Mouse (Mus musculus) MEL (cell line): ENCODE results near the gene Ucn3. TPM values are rescaled to one million over a fixed set of nuclear protein-coding genes. Genes with fewer than 3 reads are reported as not detected.
"Not testable (repeated sequence)": the region's sequence is repeated elsewhere in the genome, so short reads cannot be mapped to it uniquely, and the experiment has no call there.

Source experiments
- DNase-seq: peaks from one replicate; pipeline ENCODE4 v3.0.0; 2011; ENCODE audit warnings: low read depth, low spot score
- H3K27ac ChIP-seq: 2 replicates; pipeline ENCODE4 v1.5.1; 2012; ENCODE audit warnings: low read depth, mild to moderate bottlenecking, control low read depth, low read length, moderate library complexity; ENCODE audit not compliant: control insufficient read depth
- H3K27me3 ChIP-seq, 2 experiments: fragments of 150-350 bp in 1 of 2; sonication (generic) in 1 of 2; 2 replicates each; pipeline ENCODE4 v1.6.1; 2012; ENCODE audit warnings: low read length in 2 of 2, mild to moderate bottlenecking in 2 of 2, improper control_type of control experiment in 1 of 2, moderate library complexity in 1 of 2; ENCODE audit not compliant: insufficient read depth in 2 of 2, control insufficient read depth in 1 of 2
- H3K36me3 ChIP-seq, 2 experiments: 2 replicates each; pipeline ENCODE4 v1.6.1; 2012 to 2014; ENCODE audit warnings: low read length in 2 of 2, improper control_type of control experiment in 1 of 2, inconsistent platforms in 1 of 2, mild to moderate bottlenecking in 1 of 2; ENCODE audit not compliant: insufficient read depth in 2 of 2, control insufficient read depth in 1 of 2
- H3K4me1 ChIP-seq, 2 experiments: fragments of 150-350 bp in 1 of 2; sonication (generic) in 1 of 2; 2 replicates each; pipeline ENCODE4 v1.6.1; 2012; ENCODE audit warnings: low read length in 2 of 2, improper control_type of control experiment in 1 of 2, mild to moderate bottlenecking in 1 of 2; ENCODE audit not compliant: insufficient read depth in 2 of 2, control insufficient read depth in 1 of 2
- H3K4me3 ChIP-seq, 2 experiments: fragments of 150-350 bp in 1 of 2; sonication (generic) in 1 of 2; 2 replicates each; pipeline ENCODE4 v1.5.1; 2012; ENCODE audit warnings: low read depth in 2 of 2, low read length in 2 of 2, mild to moderate bottlenecking in 2 of 2, moderate library complexity in 2 of 2, control low read depth in 1 of 2, improper control_type of control experiment in 1 of 2; ENCODE audit not compliant: control insufficient read depth in 1 of 2, insufficient read depth in 1 of 2
- H3K79me2 ChIP-seq: 2 replicates; pipeline ENCODE4 v1.6.1; 2012; ENCODE audit warnings: mild to moderate bottlenecking, low read length, moderate library complexity; ENCODE audit not compliant: control insufficient read depth, poor library complexity, insufficient read depth
- H3K9ac ChIP-seq: 2 replicates; pipeline ENCODE4 v1.6.1; 2012; ENCODE audit warnings: low read depth, mild to moderate bottlenecking, control low read depth, low read length, moderate library complexity; ENCODE audit not compliant: control insufficient read depth, poor library complexity, severe bottlenecking
- H3K9me3 ChIP-seq: fragments of 150-350 bp; sonication (generic); replicated peaks from 2 replicates; pipeline ENCODE4 v1.6.1; 2012; ENCODE audit warnings: mild to moderate bottlenecking, low read length, improper control_type of control experiment, moderate library complexity; ENCODE audit not compliant: insufficient read depth
- BHLHE40 ChIP-seq: IDR thresholded peaks from 2 replicates; pipeline ENCODE4 v1.6.1; 2012; ENCODE audit warnings: low read depth, mild to moderate bottlenecking, inconsistent platforms, low read length, improper control_type of control experiment, borderline replicate concordance
- CHD1 ChIP-seq: IDR thresholded peaks from 2 replicates; pipeline ENCODE4 v1.6.1; 2012; ENCODE audit warnings: low read depth, mild to moderate bottlenecking, inconsistent platforms, low read length, improper control_type of control experiment
- CHD2 ChIP-seq: IDR thresholded peaks from 2 replicates; pipeline ENCODE4 v1.6.1; 2011; ENCODE audit warnings: low read length, improper control_type of control experiment
- CTCF ChIP-seq, 3 experiments: IDR thresholded peaks in 2 of 3; conservative IDR thresholded peaks in 1 of 3; 2 replicates each; pipeline ENCODE4 v1.5.1; 2011 to 2012; ENCODE audit warnings: low read length in 3 of 3, low read depth in 2 of 3, mild to moderate bottlenecking in 2 of 3, improper control_type of control experiment in 1 of 3, inconsistent platforms in 1 of 3, mixed read lengths in 1 of 3, moderate library complexity in 1 of 3; ENCODE audit not compliant: control insufficient read depth in 1 of 3, insufficient read depth in 1 of 3, poor library complexity in 1 of 3, severe bottlenecking in 1 of 3
- E2F4 ChIP-seq: IDR thresholded peaks from 2 replicates; pipeline ENCODE4 v1.6.1; 2011; ENCODE audit warnings: low read depth, low read length, improper control_type of control experiment, borderline replicate concordance
- EP300 ChIP-seq, 2 experiments: IDR thresholded peaks; 2 replicates each; pipeline ENCODE4 v1.6.1; 2011; ENCODE audit warnings: improper control_type of control experiment in 2 of 2, low read length in 2 of 2, low read depth in 1 of 2, mild to moderate bottlenecking in 1 of 2
- GATA1 ChIP-seq: IDR thresholded peaks from 2 replicates; pipeline ENCODE4 v1.6.1; 2011; ENCODE audit warnings: low read depth, low read length, improper control_type of control experiment
- HCFC1 ChIP-seq: IDR thresholded peaks from 2 replicates; pipeline ENCODE4 v1.6.1; 2012; ENCODE audit warnings: low read depth, mild to moderate bottlenecking, inconsistent platforms, low read length, improper control_type of control experiment, moderate library complexity
- JUND ChIP-seq: IDR thresholded peaks from 2 replicates; pipeline ENCODE4 v1.6.1; 2011; ENCODE audit warnings: low read depth, mild to moderate bottlenecking, improper control_type of control experiment, low read length
- MAFK ChIP-seq: IDR thresholded peaks from 2 replicates; pipeline ENCODE4 v1.6.1; 2011; ENCODE audit warnings: low read depth, mild to moderate bottlenecking, low read length, improper control_type of control experiment, borderline replicate concordance
- MAX ChIP-seq: IDR thresholded peaks from 2 replicates; pipeline ENCODE4 v1.6.1; 2011; ENCODE audit warnings: low read length, improper control_type of control experiment
- MEF2A ChIP-seq: IDR thresholded peaks from 2 replicates; pipeline ENCODE4 v1.6.1; 2014; ENCODE audit warnings: low read depth, mild to moderate bottlenecking, inconsistent platforms, low read length, improper control_type of control experiment; ENCODE audit not compliant: poor library complexity, insufficient replicate concordance, severe bottlenecking; ENCODE audit errors: extremely low read depth
- MXI1 ChIP-seq: IDR thresholded peaks from 2 replicates; pipeline ENCODE4 v1.6.1; 2011; ENCODE audit warnings: mild to moderate bottlenecking, low read depth, low read length, improper control_type of control experiment
- MYB ChIP-seq: IDR thresholded peaks from 2 replicates; pipeline ENCODE4 v1.6.1; 2011; ENCODE audit warnings: mild to moderate bottlenecking, low read depth, low read length, improper control_type of control experiment
- MYC ChIP-seq: IDR thresholded peaks from 2 replicates; pipeline ENCODE4 v1.6.1; 2011; ENCODE audit warnings: low read depth, mild to moderate bottlenecking, low read length, improper control_type of control experiment, moderate library complexity
- NELFE ChIP-seq: IDR thresholded peaks from 2 replicates; pipeline ENCODE4 v1.6.1; 2011; ENCODE audit warnings: low read depth, low read length, improper control_type of control experiment
- NRF1 ChIP-seq: IDR thresholded peaks from 2 replicates; pipeline ENCODE4 v1.6.1; 2014; ENCODE audit warnings: low read depth, mild to moderate bottlenecking, inconsistent platforms, low read length, improper control_type of control experiment, moderate library complexity; ENCODE audit not compliant: poor library complexity, insufficient read depth, severe bottlenecking
- POLR2A ChIP-seq, 2 experiments: IDR thresholded peaks; 2 replicates each; pipeline ENCODE4 v1.6.1; 2011 to 2012; ENCODE audit warnings: low read length in 2 of 2, mild to moderate bottlenecking in 2 of 2, control low read depth in 1 of 2, improper control_type of control experiment in 1 of 2, low read depth in 1 of 2, moderate library complexity in 1 of 2; ENCODE audit not compliant: control insufficient read depth in 1 of 2, insufficient read depth in 1 of 2, poor library complexity in 1 of 2
- POLR2AphosphoS2 ChIP-seq: IDR thresholded peaks from 2 replicates; pipeline ENCODE4 v1.6.1; 2011; ENCODE audit warnings: low read length, improper control_type of control experiment
- POLR2AphosphoS5 ChIP-seq: IDR thresholded peaks from 2 replicates; pipeline ENCODE4 v1.6.1; 2012; ENCODE audit warnings: low read depth, borderline replicate concordance, mild to moderate bottlenecking, inconsistent platforms, low read length, moderate library complexity, mixed read lengths
- RAD21 ChIP-seq: IDR thresholded peaks from 2 replicates; pipeline ENCODE4 v1.6.1; 2011; ENCODE audit warnings: mild to moderate bottlenecking, low read depth, low read length, improper control_type of control experiment
- SIN3A ChIP-seq: IDR thresholded peaks from 2 replicates; pipeline ENCODE4 v1.6.1; 2012; ENCODE audit warnings: low read length, improper control_type of control experiment, inconsistent platforms
- SMC3 ChIP-seq: IDR thresholded peaks from 2 replicates; pipeline ENCODE4 v1.6.1; 2011; ENCODE audit warnings: low read depth, low read length, improper control_type of control experiment
- TAL1 ChIP-seq: IDR thresholded peaks from 2 replicates; pipeline ENCODE4 v1.6.1; 2012; ENCODE audit warnings: mild to moderate bottlenecking, inconsistent platforms, low read length, moderate library complexity, mixed read lengths
- TBP ChIP-seq: IDR thresholded peaks from 2 replicates; pipeline ENCODE4 v1.8.0; 2011; ENCODE audit warnings: low read depth, low read length, improper control_type of control experiment
- TCF12 ChIP-seq: IDR thresholded peaks from 2 replicates; pipeline ENCODE4 v1.6.1; 2014; ENCODE audit warnings: low read depth, mild to moderate bottlenecking, inconsistent platforms, low read length, improper control_type of control experiment, moderate library complexity
- UBTF ChIP-seq: IDR thresholded peaks from 2 replicates; pipeline ENCODE4 v1.6.1; 2012; ENCODE audit warnings: low read depth, mild to moderate bottlenecking, inconsistent platforms, low read length, improper control_type of control experiment, moderate library complexity, borderline replicate concordance; ENCODE audit not compliant: insufficient read depth
- USF2 ChIP-seq, 2 experiments: IDR thresholded peaks; 2 replicates each; pipeline ENCODE4 v1.6.1; 2011 to 2012; ENCODE audit warnings: improper control_type of control experiment in 2 of 2, low read length in 2 of 2, borderline replicate concordance in 1 of 2, inconsistent platforms in 1 of 2, low read depth in 1 of 2, mild to moderate bottlenecking in 1 of 2; ENCODE audit not compliant: insufficient read depth in 1 of 2
- ZC3H11A ChIP-seq: IDR thresholded peaks from 2 replicates; pipeline ENCODE4 v1.6.1; 2012; ENCODE audit warnings: low read depth, mild to moderate bottlenecking, inconsistent platforms, low read length, improper control_type of control experiment
- ZKSCAN1 ChIP-seq: IDR thresholded peaks from 2 replicates; pipeline ENCODE4 v1.6.1; 2012; ENCODE audit warnings: low read depth, mild to moderate bottlenecking, inconsistent platforms, low read length, improper control_type of control experiment, moderate library complexity
- ZMIZ1 ChIP-seq: IDR thresholded peaks from 2 replicates; pipeline ENCODE4 v1.6.1; 2012; ENCODE audit warnings: low read depth, mild to moderate bottlenecking, inconsistent platforms, low read length, improper control_type of control experiment, moderate library complexity
- ZNF384 ChIP-seq: IDR thresholded peaks from 2 replicates; pipeline ENCODE4 v1.6.1; 2012; ENCODE audit warnings: low read depth, mild to moderate bottlenecking, inconsistent platforms, low read length, improper control_type of control experiment
- polyA plus RNA-seq, 2 experiments: library from polyadenylated mRNA; stranded (reverse) in 1 of 2; unstranded in 1 of 2; fragments of >175 nt in 1 of 2; fragments of >200 nt in 1 of 2; gene quantifications; 2 replicates each; pipeline versions ENCODE4 v1.2.1 to v1.2.4; 2012; ENCODE audit warnings: low replicate concordance in 2 of 2, low read depth in 1 of 2; ENCODE audit not compliant: insufficient read length in 2 of 2, insufficient read depth in 1 of 2, missing spikeins in 1 of 2
- total RNA-seq: library from RNA; depleted of rRNA; stranded (reverse); fragments of 300-350 nt; gene quantifications from 2 replicates; pipeline ENCODE4 v1.2.3, GENCODE M21; 2012

Ucn3 gene
- total and polyA plus RNA-seq, 3 experiments, result not detected

DNA sequence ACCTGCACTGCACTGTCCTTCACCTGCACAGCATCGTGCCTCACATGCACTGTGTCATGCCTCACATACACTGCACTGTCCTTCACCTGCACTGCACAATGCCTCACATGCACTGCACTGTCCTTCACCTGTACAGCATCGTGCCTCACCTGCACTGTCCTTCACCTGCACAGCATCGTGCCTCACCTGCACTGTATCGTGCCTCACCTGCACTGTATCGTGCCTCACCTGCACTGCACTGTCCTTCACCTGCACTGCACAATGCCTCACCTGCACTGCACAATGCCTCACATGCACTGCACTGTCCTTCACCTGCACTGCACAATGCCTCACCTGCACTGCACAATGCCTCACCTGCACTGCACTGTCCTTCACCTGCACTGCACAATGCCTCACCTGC lies 46.9 kb downstream of the Ucn3 start:
- H3K9me3 ChIP-seq, H3K79me2 ChIP-seq, H3K27ac ChIP-seq, H3K27me3 ChIP-seq, H3K4me1 ChIP-seq, H3K36me3 ChIP-seq, H3K4me3 ChIP-seq, H3K9ac ChIP-seq, DNase-seq: not testable (repeated sequence)
- 0 out of 2 replicates have a peak, but pooled peaks have one; percentile 71 for TF ChIP-seq POLR2AphosphoS5

DNA sequence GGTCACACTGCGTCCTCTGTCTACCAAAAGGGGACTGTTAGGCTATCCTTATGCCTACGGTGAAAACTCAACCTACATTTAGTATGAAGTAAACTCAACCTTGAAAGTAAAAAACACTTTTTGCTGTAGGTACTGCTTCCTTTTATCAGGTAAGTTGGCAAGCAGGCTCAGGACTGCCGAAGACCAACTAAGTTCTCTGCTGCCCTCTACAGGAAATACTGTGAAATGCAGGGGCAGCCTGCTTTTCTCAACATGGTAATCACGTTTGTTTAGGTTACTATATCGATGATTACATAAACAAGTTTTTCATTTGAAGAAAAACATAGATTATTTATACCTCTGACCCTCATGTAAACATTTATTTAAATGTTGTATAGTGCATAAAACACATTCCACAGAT lies 48.2 kb downstream of the Ucn3 start:
- peaks cover 12% of the 10 kb centered on the region for H3K79me2 ChIP-seq
- H3K36me3 ChIP-seq, result peaks cover 0 to 8% of the 10 kb centered on the region in 2 experiments; a peak in 2 of 4 replicates
- peaks cover 0 to 2% of the 10 kb centered on the region in 2 experiments; a peak in 1 of 4 replicates for H3K4me1 ChIP-seq
- no peak overlapping the region for H3K9ac ChIP-seq
- no peak overlapping the region for H3K4me3 ChIP-seq
- no peaks in the 10 kb centered on the region for H3K27me3 ChIP-seq
- no peaks in the 10 kb centered on the region for H3K9me3 ChIP-seq
- DNase-seq, result peak; percentile 84
- no peak overlapping the region for H3K27ac ChIP-seq
- TF ChIP-seq USF2 (IDR thresholded peaks at IDR 0.05; ENCODE audit: borderline replicate concordance in 1 of 2, insufficient read depth in 1 of 2, low read depth in 1 of 2, low read length in 2 of 2), result no peak
- TF ChIP-seq HCFC1, result 0 out of 2 replicates have a peak, but pooled peaks have one; percentile 25
- no peak for TF ChIP-seq E2F4
- TF ChIP-seq TAL1, result no peak
- peak; percentile 94 for TF ChIP-seq RAD21
- TF ChIP-seq MXI1, result no peak
- TF ChIP-seq SIN3A, result no peak
- TF ChIP-seq NELFE, result no peak
- TF ChIP-seq TBP, result no peak
- no peak for TF ChIP-seq EP300 (IDR thresholded peaks at IDR 0.05; ENCODE audit: low read depth in 1 of 2, low read length in 2 of 2)
- peak; percentile 88 for TF ChIP-seq ZC3H11A
- TF ChIP-seq UBTF, result no peak
- TF ChIP-seq MAX, result no peak
- 0 out of 2 replicates have a peak, but pooled peaks have one; percentile 15 for TF ChIP-seq GATA1
- no peak for TF ChIP-seq MAFK
- no peak for TF ChIP-seq CHD1
- 0 out of 2 replicates have a peak, but pooled peaks have one; percentile 39 for TF ChIP-seq BHLHE40
- TF ChIP-seq POLR2AphosphoS5, result no peak
- TF ChIP-seq POLR2AphosphoS2, result no peak
- TF ChIP-seq MYB, result no peak
- peak; percentile 89 for TF ChIP-seq SMC3
- TF ChIP-seq TCF12, result no peak
- no peak for TF ChIP-seq ZMIZ1
- TF ChIP-seq CHD2, result no peak
- peak; percentile 68 to 97 (median 95) for TF ChIP-seq CTCF (IDR thresholded peaks at IDR 0.05 in 2 of 3, conservative IDR thresholded peaks at IDR 0.05 in 1 of 3; ENCODE audit: control insufficient read depth in 1 of 3, insufficient read depth in 1 of 3, low read depth in 2 of 3, low read length in 3 of 3, poor library complexity in 1 of 3, severe bottlenecking in 1 of 3)
- no peak for TF ChIP-seq POLR2A (IDR thresholded peaks at IDR 0.05; ENCODE audit: control insufficient read depth in 1 of 2, insufficient read depth in 1 of 2, low read depth in 1 of 2, low read length in 2 of 2, poor library complexity in 1 of 2)
- TF ChIP-seq MYC, result no peak
- no peak for TF ChIP-seq NRF1
- no peak for TF ChIP-seq JUND
- no peak for TF ChIP-seq MEF2A
- no peak for TF ChIP-seq ZKSCAN1
- TF ChIP-seq ZNF384, result no peak
